Mouse (Mus musculus): ENCODE data around the gene Rhou.

DNA sequence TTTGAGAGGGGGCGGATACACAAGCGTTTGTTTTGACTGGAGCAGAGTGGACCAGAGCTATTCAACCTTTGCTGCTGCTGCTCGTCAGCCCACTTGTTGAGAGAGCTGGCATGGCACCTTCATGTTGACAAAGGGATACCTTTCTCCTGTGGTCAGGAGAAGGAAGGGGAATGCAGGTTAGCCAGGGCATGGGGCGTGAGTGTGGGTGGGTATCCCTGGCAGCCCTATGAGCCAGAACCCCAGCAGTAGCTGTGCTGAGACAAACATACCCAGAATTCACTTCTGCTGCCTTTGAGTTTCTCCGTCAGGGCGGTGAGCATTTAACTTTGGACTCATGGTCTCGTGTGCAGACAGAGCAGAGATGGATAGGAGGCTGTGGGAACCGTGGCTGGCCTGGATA, 4.1 kb downstream of the Rhou start:
- TF ChIP-seq POLR2A (IDR thresholded peaks at IDR 0.05; ENCODE audit: low read depth, low read length) = no peak
- TF ChIP-seq CTCF (conservative IDR thresholded peaks at IDR 0.05; ENCODE audit: insufficient read depth, insufficient read length, low read depth, low read length) = no peak
